Mouse (Mus musculus): ENCODE results near the gene Them5. TPM values are rescaled to one million over a fixed set of nuclear protein-coding genes. Genes with fewer than 3 reads are reported as not detected.

Them5 gene
- not detected in 2 replicates for polyA plus RNA-seq (2011; ENCODE audit: insufficient read depth, insufficient read length, low replicate concordance, missing spikeins)

- WGBS = 57% methylated on average over 3 of the region's 3 CpGs
- no peaks in the 10 kb centered on the region for H3K4me1 ChIP-seq (ENCODE audit: control insufficient read depth, insufficient read depth, low read length)
- TF ChIP-seq POLR2A (IDR thresholded peaks at IDR 0.05; ENCODE audit: borderline replicate concordance, control insufficient read depth, low read depth, low read length) (no peak), CTCF (IDR thresholded peaks at IDR 0.05; ENCODE audit: control insufficient read depth, insufficient read depth, low read length) (no peak)
- no peak within 1 kb of the TSS for H3K4me3 ChIP-seq (replicated peaks; ENCODE audit: control insufficient read depth, low read depth, low read length)
- H3K27ac ChIP-seq (ENCODE audit: control insufficient read depth, insufficient read depth, low read depth, low read length, poor library complexity) = no peak within 1 kb of the TSS
Measured at GRCm38 (mm10) chr3:94341959-94342422, at the start of gene Them5. Gene Them5 (plus strand): TSS chr3:94342099.

- Histone ChIP-seq H3K4me1 (ENCODE audit: control insufficient read depth, insufficient read depth, low read length) (no peaks in the 10 kb centered on the region), H3K27ac (ENCODE audit: control insufficient read depth, insufficient read depth, low read depth, low read length, poor library complexity) (no peak overlapping the region), H3K4me3 (replicated peaks; ENCODE audit: control insufficient read depth, low read depth, low read length) (no peak overlapping the region)
- 26% methylated on average over 1 of the region's 1 CpGs for WGBS
- no peak for TF ChIP-seq POLR2A (IDR thresholded peaks at IDR 0.05; ENCODE audit: borderline replicate concordance, control insufficient read depth, low read depth, low read length)
- no peak for TF ChIP-seq CTCF (IDR thresholded peaks at IDR 0.05; ENCODE audit: control insufficient read depth, insufficient read depth, low read length)
Measured at GRCm38 (mm10) chr3:94305457-94305856, 36.4 kb upstream of the Them5 start.

GRCm38 (mm10) chr3:94306975-94307374 lies 34.9 kb upstream of the Them5 start:
- no peaks in the 10 kb centered on the region; the same call in 1 of the 2 replicates for H3K4me1 ChIP-seq (ENCODE audit: control insufficient read depth, insufficient read depth, low read length)
- TF ChIP-seq CTCF (IDR thresholded peaks at IDR 0.05; ENCODE audit: control insufficient read depth, insufficient read depth, low read length) (no peak), POLR2A (IDR thresholded peaks at IDR 0.05; ENCODE audit: borderline replicate concordance, control insufficient read depth, low read depth, low read length) (no peak)
- no peak overlapping the region for H3K27ac ChIP-seq (ENCODE audit: control insufficient read depth, insufficient read depth, low read depth, low read length, poor library complexity)

GRCm38 (mm10) chr3:94309633-94310363 lies 32.1 kb upstream of the Them5 start, which contains the start of gene Them4:
Gene Them4 (plus strand): TSS chr3:94310089.
- 1% methylated on average over 47 of the region's 47 CpGs for WGBS
- H3K27ac ChIP-seq (ENCODE audit: control insufficient read depth, insufficient read depth, low read depth, low read length, poor library complexity) = peak within 1 kb of the TSS; percentile 35
- peak within 1 kb of the TSS; percentile 64 for H3K4me3 ChIP-seq (replicated peaks; ENCODE audit: control insufficient read depth, low read depth, low read length)
- no peaks in the 10 kb centered on the region; the same call in 1 of the 2 replicates for H3K4me1 ChIP-seq (ENCODE audit: control insufficient read depth, insufficient read depth, low read length)
- TF ChIP-seq CTCF (IDR thresholded peaks at IDR 0.05; ENCODE audit: control insufficient read depth, insufficient read depth, low read length) = peak; percentile 9; the same call in 1 of the 2 replicates
- TF ChIP-seq POLR2A (IDR thresholded peaks at IDR 0.05; ENCODE audit: borderline replicate concordance, control insufficient read depth, low read depth, low read length) = peak; percentile 63; the same call in 1 of the 2 replicates

More at GRCm38 (mm10) chr3:94306975-94307374, 34.9 kb upstream of the Them5 start:
- no peak overlapping the region for H3K4me3 ChIP-seq (replicated peaks; ENCODE audit: control insufficient read depth, low read depth, low read length)

GRCm38 (mm10) chr3:94310491-94310890 lies 31.4 kb upstream of the Them5 start:
- peak overlapping the region; percentile 35 for H3K27ac ChIP-seq (ENCODE audit: control insufficient read depth, insufficient read depth, low read depth, low read length, poor library complexity)
- WGBS = 48% methylated on average over 7 of the region's 7 CpGs
- TF ChIP-seq POLR2A (IDR thresholded peaks at IDR 0.05; ENCODE audit: borderline replicate concordance, control insufficient read depth, low read depth, low read length) (no peak), CTCF (IDR thresholded peaks at IDR 0.05; ENCODE audit: control insufficient read depth, insufficient read depth, low read length) (no peak)
- no peaks in the 10 kb centered on the region; the same call in 1 of the 2 replicates for H3K4me1 ChIP-seq (ENCODE audit: control insufficient read depth, insufficient read depth, low read length)
- peak overlapping the region; percentile 64 for H3K4me3 ChIP-seq (replicated peaks; ENCODE audit: control insufficient read depth, low read depth, low read length)

GRCm38 (mm10) chr3:94310911-94311310 lies 31.0 kb upstream of the Them5 start:
- H3K4me1 ChIP-seq (ENCODE audit: control insufficient read depth, insufficient read depth, low read length) = no peaks in the 10 kb centered on the region; the same call in 1 of the 2 replicates
- no peak overlapping the region for H3K27ac ChIP-seq (ENCODE audit: control insufficient read depth, insufficient read depth, low read depth, low read length, poor library complexity)
- TF ChIP-seq POLR2A (IDR thresholded peaks at IDR 0.05; ENCODE audit: borderline replicate concordance, control insufficient read depth, low read depth, low read length) (no peak), CTCF (IDR thresholded peaks at IDR 0.05; ENCODE audit: control insufficient read depth, insufficient read depth, low read length) (no peak)
- 72% methylated on average over 6 of the region's 6 CpGs for WGBS
- no peak overlapping the region for H3K4me3 ChIP-seq (replicated peaks; ENCODE audit: control insufficient read depth, low read depth, low read length)

- TF ChIP-seq POLR2A (IDR thresholded peaks at IDR 0.05; ENCODE audit: borderline replicate concordance, control insufficient read depth, low read depth, low read length) = no peak
- no peak for TF ChIP-seq CTCF (IDR thresholded peaks at IDR 0.05; ENCODE audit: control insufficient read depth, insufficient read depth, low read length)
- 84% methylated on average over 4 of the region's 4 CpGs for WGBS
- no peak overlapping the region for H3K4me3 ChIP-seq (replicated peaks; ENCODE audit: control insufficient read depth, low read depth, low read length)
- H3K27ac ChIP-seq (ENCODE audit: control insufficient read depth, insufficient read depth, low read depth, low read length, poor library complexity) = no peak overlapping the region
- H3K4me1 ChIP-seq (ENCODE audit: control insufficient read depth, insufficient read depth, low read length) = no peaks in the 10 kb centered on the region; the same call in 1 of the 2 replicates
Measured at GRCm38 (mm10) chr3:94311376-94311775, 30.5 kb upstream of the Them5 start.

GRCm38 (mm10) chr3:94328681-94329080 lies 13.2 kb upstream of the Them5 start:
- WGBS = 83% methylated on average over 3 of the region's 3 CpGs
- no peak for TF ChIP-seq POLR2A (IDR thresholded peaks at IDR 0.05; ENCODE audit: borderline replicate concordance, control insufficient read depth, low read depth, low read length)
- no peak for TF ChIP-seq CTCF (IDR thresholded peaks at IDR 0.05; ENCODE audit: control insufficient read depth, insufficient read depth, low read length)
- Histone ChIP-seq H3K4me3 (replicated peaks; ENCODE audit: control insufficient read depth, low read depth, low read length) (no peak overlapping the region), H3K27ac (ENCODE audit: control insufficient read depth, insufficient read depth, low read depth, low read length, poor library complexity) (no peak overlapping the region), H3K4me1 (ENCODE audit: control insufficient read depth, insufficient read depth, low read length) (no peaks in the 10 kb centered on the region)
